Mouse (Mus musculus): ENCODE data around the gene Slamf9.

The Slamf9 gene

GRCm38 (mm10) chr1:172475054-172475741, at the start of gene Slamf9:
Gene Slamf9 (plus strand): TSS chr1:172475358.
- DNase-seq (ENCODE audit: extremely low spot score, low spot score) = no peak

- DNase-seq (ENCODE audit: extremely low spot score, low spot score) = no peak
Measured at GRCm38 (mm10) chr1:172426419-172426818, 48.7 kb upstream of the Slamf9 start.

GRCm38 (mm10) chr1:172427841-172428240, 47.3 kb upstream of the Slamf9 start:
- no peak for DNase-seq (ENCODE audit: extremely low spot score, low spot score)

GRCm38 (mm10) chr1:172428614-172429013, 46.5 kb upstream of the Slamf9 start:
- no peak for DNase-seq (ENCODE audit: extremely low spot score, low spot score)

- DNase-seq (ENCODE audit: extremely low spot score, low spot score) = no peak
Measured at GRCm38 (mm10) chr1:172430731-172431220, 44.4 kb upstream of the Slamf9 start.

- DNase-seq (ENCODE audit: extremely low spot score, low spot score) = no peak
Measured at GRCm38 (mm10) chr1:172431836-172432586, 43.1 kb upstream of the Slamf9 start.

- DNase-seq (ENCODE audit: extremely low spot score, low spot score) = no peak
Measured at GRCm38 (mm10) chr1:172432587-172432955, 42.6 kb upstream of the Slamf9 start.

- no peak for DNase-seq (ENCODE audit: extremely low spot score, low spot score)
Measured at GRCm38 (mm10) chr1:172433012-172433850, 41.9 kb upstream of the Slamf9 start.

GRCm38 (mm10) chr1:172433851-172434165, 41.4 kb upstream of the Slamf9 start:
- DNase-seq (ENCODE audit: extremely low spot score, low spot score) = no peak

GRCm38 (mm10) chr1:172436785-172437184, 38.4 kb upstream of the Slamf9 start:
- DNase-seq (ENCODE audit: extremely low spot score, low spot score) = no peak

GRCm38 (mm10) chr1:172438621-172439020, 36.5 kb upstream of the Slamf9 start:
- DNase-seq (ENCODE audit: extremely low spot score, low spot score) = no peak

GRCm38 (mm10) chr1:172440521-172440920, 34.6 kb upstream of the Slamf9 start:
- no peak for DNase-seq (ENCODE audit: extremely low spot score, low spot score)

- DNase-seq (ENCODE audit: extremely low spot score, low spot score) = no peak
Measured at GRCm38 (mm10) chr1:172441935-172442445, 33.2 kb upstream of the Slamf9 start.

- DNase-seq (ENCODE audit: extremely low spot score, low spot score) = no peak
Measured at GRCm38 (mm10) chr1:172450226-172450625, 24.9 kb upstream of the Slamf9 start.

- no peak for DNase-seq (ENCODE audit: extremely low spot score, low spot score)
Measured at GRCm38 (mm10) chr1:172450848-172451470, 24.2 kb upstream of the Slamf9 start.

- no peak for DNase-seq (ENCODE audit: extremely low spot score, low spot score)
Measured at GRCm38 (mm10) chr1:172452911-172453310, 22.2 kb upstream of the Slamf9 start.

- DNase-seq (ENCODE audit: extremely low spot score, low spot score) = no peak
Measured at GRCm38 (mm10) chr1:172453810-172454209, 21.3 kb upstream of the Slamf9 start.

GRCm38 (mm10) chr1:172455416-172455815, 19.7 kb upstream of the Slamf9 start:
- no peak for DNase-seq (ENCODE audit: extremely low spot score, low spot score)

- DNase-seq (ENCODE audit: extremely low spot score, low spot score) = no peak
Measured at GRCm38 (mm10) chr1:172456001-172456677, 19.0 kb upstream of the Slamf9 start.

- DNase-seq (ENCODE audit: extremely low spot score, low spot score) = no peak
Measured at GRCm38 (mm10) chr1:172457196-172457595, 18.0 kb upstream of the Slamf9 start.

GRCm38 (mm10) chr1:172458041-172458440, 17.1 kb upstream of the Slamf9 start:
- no peak for DNase-seq (ENCODE audit: extremely low spot score, low spot score)
